Mouse (Mus musculus) MEL (cell line): ENCODE results near the gene AI854703.

Source experiments
- CHD2 ChIP-seq: IDR thresholded peaks from 2 replicates; pipeline ENCODE4 v1.6.1; 2011; ENCODE audit warnings: low read length, improper control_type of control experiment
- MEF2A ChIP-seq: IDR thresholded peaks from 2 replicates; pipeline ENCODE4 v1.6.1; 2014; ENCODE audit warnings: low read depth, mild to moderate bottlenecking, inconsistent platforms, low read length, improper control_type of control experiment; ENCODE audit not compliant: poor library complexity, insufficient replicate concordance, severe bottlenecking; ENCODE audit errors: extremely low read depth

- TF ChIP-seq MEF2A, result no peak
- no peak for TF ChIP-seq CHD2
Observed at GRCm38 (mm10) chr6:48635105-48635504, 8.5 kb downstream of the AI854703 start.
